Mouse (Mus musculus) heart, postnatal 0 days (tissue): ENCODE data around the gene Ino80b. TPM values are rescaled to one million over a fixed set of nuclear protein-coding genes. Genes with fewer than 3 reads are reported as not detected.

Source experiments
- ATAC-seq: fragments of 200-750 bp; cut with Nextera tagmentation; 2 replicates; pipeline ENCODE4 v1.8.0; 2017; ENCODE audit warnings: low read depth, moderate number of reproducible peaks, moderate library complexity; ENCODE audit not compliant: insufficient read depth
- DNase-seq: peaks from one replicate; pipeline ENCODE4 v3.0.0-alpha.2; 2016; ENCODE audit warnings: low spot score
- H3K27ac ChIP-seq: fragments of 300-500 bp; sonication (generic); 2 replicates; pipeline ENCODE4 v1.5.1; 2014; ENCODE audit warnings: low read depth, mild to moderate bottlenecking
- H3K27me3 ChIP-seq: fragments of 300-500 bp; sonication (generic); 2 replicates; pipeline ENCODE4 v1.6.1; 2014; ENCODE audit warnings: low read length, mixed read lengths; ENCODE audit not compliant: control insufficient read depth, insufficient read depth
- H3K36me3 ChIP-seq: fragments of 300-500 bp; sonication (generic); replicated peaks from 2 replicates; pipeline ENCODE4 v1.6.1; 2014; ENCODE audit warnings: low read length, mixed read lengths; ENCODE audit not compliant: control insufficient read depth, insufficient read depth
- H3K4me1 ChIP-seq: fragments of 300-500 bp; sonication (generic); 2 replicates; pipeline ENCODE4 v1.6.1; 2014; ENCODE audit warnings: antibody characterized with exemption; ENCODE audit not compliant: control insufficient read depth, insufficient read depth
- H3K4me2 ChIP-seq: fragments of 300-500 bp; sonication (generic); 2 replicates; pipeline ENCODE4 v1.6.1; 2014; ENCODE audit warnings: low read depth, mild to moderate bottlenecking, low read length, moderate library complexity
- H3K4me3 ChIP-seq: fragments of 300-500 bp; sonication (generic); 2 replicates; pipeline ENCODE4 v1.5.1; 2014; ENCODE audit warnings: low read depth, low read length
- H3K9ac ChIP-seq: fragments of 300-500 bp; sonication (generic); replicated peaks from 2 replicates; pipeline ENCODE4 v1.6.1; 2014; ENCODE audit warnings: low read depth, low read length, mixed read lengths
- H3K9me3 ChIP-seq: fragments of 300-500 bp; sonication (generic); replicated peaks from 2 replicates; pipeline ENCODE4 v1.6.1; 2016; ENCODE audit warnings: low read length; ENCODE audit not compliant: control insufficient read depth
- CTCF ChIP-seq: IDR thresholded peaks from 2 replicates; pipeline ENCODE4 v1.5.1; 2016; ENCODE audit warnings: antibody characterized with exemption, control low read depth, low read depth
- EP300 ChIP-seq: IDR thresholded peaks from 2 replicates; pipeline ENCODE4 v1.6.1; 2016; ENCODE audit warnings: antibody characterized with exemption, low read depth
- WGBS: fragments of 180-500 bp; shearing (Covaris S2); extraction: QIAGEN DNeasy Blood & Tissue Kit; methylation state at CpG from one replicate; pipeline ENCODE4 v1.1.7; 2014; 5-methylcytosine and 5-hydroxymethylcytosine counted together
- polyA plus RNA-seq: library from polyadenylated mRNA; unstranded; fragments of >200 nt; fragmentation: Nextera tagmentation; extraction: Ambion mirVana; gene quantifications from 2 replicates; pipeline ENCODE4 v1.2.1, GENCODE M21; 2015
- total RNA-seq: library from RNA; depleted of rRNA; stranded (reverse); fragments of >200 nt; gene quantifications from 2 replicates; pipeline ENCODE4 v1.2.3, GENCODE M21; 2014; ENCODE audit warnings: low replicate concordance

Gene Ino80b
- total and polyA plus RNA-seq, 2 experiments from 2014 or later: 5.5 to 8.9 TPM

DNA sequence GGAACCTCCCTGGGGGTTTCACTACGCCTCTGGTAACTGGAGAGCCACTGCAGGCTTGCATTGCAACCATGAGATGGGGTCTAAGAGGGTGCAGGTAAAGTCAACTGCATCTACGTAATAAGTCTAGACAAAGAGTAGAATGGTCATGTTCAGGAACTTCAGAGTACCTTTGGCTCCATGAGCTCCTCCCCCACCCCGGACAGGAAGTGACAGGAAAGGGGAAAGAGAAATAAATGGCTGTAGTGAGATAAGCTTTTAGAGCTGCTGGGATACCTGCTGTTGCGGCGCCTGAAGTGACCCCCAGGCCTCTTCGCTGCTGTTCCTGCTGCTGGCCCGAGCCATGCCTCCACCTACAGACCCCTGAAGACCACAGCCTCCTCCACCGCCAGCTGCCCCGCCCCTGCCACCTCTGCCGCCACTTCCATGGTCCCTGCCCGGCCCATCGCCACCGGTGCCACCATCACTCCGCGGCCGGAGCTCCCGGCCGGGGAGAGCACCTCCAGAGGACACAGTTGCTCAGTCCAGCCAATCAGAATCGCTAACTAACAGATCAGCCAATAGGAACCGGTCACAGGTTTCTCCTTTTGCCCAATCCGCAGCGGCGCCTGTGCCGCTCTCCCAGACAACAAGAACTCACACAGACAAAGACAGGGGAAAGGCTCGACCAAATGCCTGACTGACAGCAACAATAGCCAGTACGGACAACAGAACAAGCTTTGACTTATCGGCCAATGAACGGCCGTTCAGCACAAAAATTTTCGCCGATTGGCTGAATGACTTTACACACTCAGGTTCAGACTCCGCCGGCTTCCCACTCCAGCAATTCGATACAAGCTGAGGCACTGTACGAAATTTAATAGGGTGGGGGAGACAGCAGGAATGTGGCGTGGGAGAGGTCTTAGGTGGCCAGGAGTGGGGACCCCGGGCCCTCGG, 4.0 kb downstream of the Ino80b start, which contains the start of gene Wbp1:
TSS of gene Wbp1 (minus strand) at position 630 of the 933 bp plus-strand sequence.
- DNase-seq: peak; percentile 99
- H3K4me1 ChIP-seq: peaks cover 22% of the 10 kb centered on the region
- peak within 1 kb of the TSS; percentile 85 for H3K27ac ChIP-seq
- H3K36me3 ChIP-seq: peaks cover 15% of the 10 kb centered on the region
- peak within 1 kb of the TSS; percentile 72 for H3K9ac ChIP-seq
- peak within 1 kb of the TSS; percentile 60 for H3K4me3 ChIP-seq
- H3K27me3 ChIP-seq: no peaks in the 10 kb centered on the region
- ATAC-seq: peak; percentile 95
- H3K9me3 ChIP-seq: no peaks in the 10 kb centered on the region
- TF ChIP-seq CTCF (no peak), EP300 (peak; percentile 85; the same call in 1 of the 2 replicates)
- H3K4me2 ChIP-seq: peak within 1 kb of the TSS; percentile 96
- WGBS: under 1% methylated on average over 38 of the region's 38 CpGs

- Histone ChIP-seq H3K9ac (no peak overlapping the region), H3K9me3 (no peaks in the 10 kb centered on the region), H3K27me3 (no peaks in the 10 kb centered on the region), H3K27ac (no peak overlapping the region), H3K4me1 (peaks cover 27% of the 10 kb centered on the region), H3K4me3 (no peak overlapping the region), H3K36me3 (peaks cover 15% of the 10 kb centered on the region), H3K4me2 (no peak overlapping the region)
- no peak for ATAC-seq
- 60% methylated on average over 7 of the region's 7 CpGs for WGBS
- no peak for DNase-seq
- no peak for TF ChIP-seq CTCF
- no peak for TF ChIP-seq EP300
These were observed 5.5 kb downstream of the Ino80b start for GRCm38 (mm10) chr6:83119734-83120051.

- H3K27ac ChIP-seq: no peak overlapping the region
- ATAC-seq: no peak
- 73% methylated on average over 14 of the region's 14 CpGs for WGBS
These were observed 6.2 kb downstream of the Ino80b start for GRCm38 (mm10) chr6:83118825-83119733.

GRCm38 (mm10) chr6:83118369-83118768, 6.9 kb downstream of the Ino80b start:
- Histone ChIP-seq H3K4me2 (no peak overlapping the region), H3K27ac (no peak overlapping the region), H3K27me3 (no peaks in the 10 kb centered on the region), H3K36me3 (peaks cover 15% of the 10 kb centered on the region), H3K4me3 (no peak overlapping the region), H3K9me3 (no peaks in the 10 kb centered on the region), H3K9ac (no peak overlapping the region), H3K4me1 (peaks cover 18% of the 10 kb centered on the region; the same call in 1 of the 2 replicates)
- TF ChIP-seq CTCF (no peak), EP300 (no peak)
- DNase-seq (no peak), ATAC-seq (no peak)
- WGBS: 79% methylated on average over 11 of the region's 11 CpGs

More at GRCm38 (mm10) chr6:83118825-83119733, 6.2 kb downstream of the Ino80b start:
- H3K9ac ChIP-seq: no peak overlapping the region
- no peaks in the 10 kb centered on the region for H3K9me3 ChIP-seq
- H3K4me3 ChIP-seq: no peak overlapping the region
- TF ChIP-seq EP300 (no peak), CTCF (no peak)
- peaks cover 21% of the 10 kb centered on the region for H3K4me1 ChIP-seq
- DNase-seq: no peak
- no peak overlapping the region for H3K4me2 ChIP-seq
- H3K36me3 ChIP-seq: peaks cover 15% of the 10 kb centered on the region
- no peaks in the 10 kb centered on the region for H3K27me3 ChIP-seq

GRCm38 (mm10) chr6:83117616-83118015, 7.6 kb downstream of the Ino80b start:
- DNase-seq (no peak), ATAC-seq (no peak)
- peaks cover 15% of the 10 kb centered on the region for H3K36me3 ChIP-seq
- H3K27ac ChIP-seq: no peak overlapping the region
- no peak overlapping the region for H3K4me2 ChIP-seq
- no peaks in the 10 kb centered on the region for H3K27me3 ChIP-seq
- no peak for TF ChIP-seq CTCF
- TF ChIP-seq EP300: no peak
- peaks cover 18% of the 10 kb centered on the region; the same call in 1 of the 2 replicates for H3K4me1 ChIP-seq
- whole genome bisulfite sequencing: 91% methylated on average over 13 of the region's 13 CpGs
- no peaks in the 10 kb centered on the region for H3K9me3 ChIP-seq
- H3K9ac ChIP-seq: no peak overlapping the region
- no peak overlapping the region for H3K4me3 ChIP-seq
